Comparison of ENCODE assay signal across 8 mouse cellular contexts in genomic region chr2:152413765-152414584, GRCm38 (mm10). TPM values are rescaled to one million over a fixed set of nuclear protein-coding genes. Genes with fewer than 3 reads are reported as not detected.
DNase-seq lines count a peak whose midpoint lies in the region; ATAC-seq and TF ChIP-seq lines count a peak whose summit lies in the region.

No protein-coding gene starts in this region.

- no peak for ATAC-seq in cerebellum, adult (ENCODE audit: insufficient number of reproducible peaks, low FRiP score, low TSS enrichment)
- ATAC-seq in heart, embryonic 13.5 days (ENCODE audit: extremely low read depth, insufficient number of reproducible peaks, low FRiP score, low TSS enrichment): no peak
- no peak for ATAC-seq in stomach, embryonic 14.5 days (ENCODE audit: insufficient number of reproducible peaks, insufficient read depth, low FRiP score, low read depth)

- no peaks in the 10 kb centered on the region for H3K27me3 ChIP-seq in E14TG2a.4 (ENCODE audit: insufficient read depth, low read length)
- no peaks in the 10 kb centered on the region for H3K27me3 ChIP-seq in heart, embryonic 13.5 days (replicated peaks)
- peaks cover 25% of the 10 kb centered on the region for H3K27me3 ChIP-seq in megakaryocyte, embryonic 14.5 days (replicated peaks)
- no peaks in the 10 kb centered on the region for H3K27me3 ChIP-seq in stomach, embryonic 14.5 days (ENCODE audit: control insufficient read depth, insufficient read depth, low read length)

- H3K4me3 ChIP-seq in E14TG2a.4 (replicated peaks; ENCODE audit: low read length): peak overlapping the region; percentile 92
- H3K4me3 ChIP-seq in heart, embryonic 13.5 days: peak overlapping the region; percentile 96
- peak overlapping the region; percentile 94 for H3K4me3 ChIP-seq in megakaryocyte, embryonic 14.5 days (replicated peaks)
- peak overlapping the region; percentile 85 for H3K4me3 ChIP-seq in stomach, embryonic 14.5 days (ENCODE audit: low read depth, low read length)

- H3K36me3 ChIP-seq in E14TG2a.4 (ENCODE audit: insufficient read depth, low read length): peaks cover 13% of the 10 kb centered on the region
- H3K36me3 ChIP-seq in heart, embryonic 13.5 days: peaks cover 7% of the 10 kb centered on the region
- peaks cover 24% of the 10 kb centered on the region for H3K36me3 ChIP-seq in megakaryocyte, embryonic 14.5 days (replicated peaks; ENCODE audit: low read length)
- H3K36me3 ChIP-seq in stomach, embryonic 14.5 days (ENCODE audit: control insufficient read depth, insufficient read depth, low read length): no peaks in the 10 kb centered on the region

- peaks cover 45% of the 10 kb centered on the region for H3K4me1 ChIP-seq in E14TG2a.4 (replicated peaks; ENCODE audit: low read depth, low read length)
- peaks cover 42% of the 10 kb centered on the region for H3K4me1 ChIP-seq in heart, embryonic 13.5 days
- peaks cover 34% of the 10 kb centered on the region for H3K4me1 ChIP-seq in megakaryocyte, embryonic 14.5 days
- H3K4me1 ChIP-seq in stomach, embryonic 14.5 days (ENCODE audit: control insufficient read depth, insufficient read depth, low read length): peaks cover 31% of the 10 kb centered on the region

- H3K9me3 ChIP-seq in E14TG2a.4 (ENCODE audit: low read length): peaks cover 20% of the 10 kb centered on the region
- H3K9me3 ChIP-seq in heart, embryonic 13.5 days: peaks cover 5% of the 10 kb centered on the region; the same call in 1 of the 2 replicates
- peaks cover 55% of the 10 kb centered on the region for H3K9me3 ChIP-seq in megakaryocyte, embryonic 14.5 days
- H3K9me3 ChIP-seq in stomach, embryonic 14.5 days (ENCODE audit: control insufficient read depth, low read depth, low read length): no peaks in the 10 kb centered on the region

- peak overlapping the region; percentile 99 for H3K9ac ChIP-seq in heart, embryonic 13.5 days
- H3K9ac ChIP-seq in stomach, embryonic 14.5 days (replicated peaks; ENCODE audit: low read depth, low read length): peak overlapping the region; percentile 99

- peak overlapping the region; percentile 94 for H3K4me2 ChIP-seq in heart, embryonic 13.5 days
- H3K4me2 ChIP-seq in stomach, embryonic 14.5 days (replicated peaks; ENCODE audit: low read depth, low read length): peak overlapping the region; percentile 92

- WGBS in heart, embryonic 13.5 days: under 1% methylated on average over 85 of the region's 86 CpGs
- WGBS in stomach, embryonic 14.5 days: under 1% methylated on average over 86 of the region's 86 CpGs

- DNase-seq in cerebellum, adult 11 months: peak; percentile 43
- peak; percentile 45 to 53 for DNase-seq in cerebellum, postnatal 36 days
- peak; percentile 46 for DNase-seq in kidney, postnatal 14 days

- TF ChIP-seq CTCF in E14TG2a.4 (conservative IDR thresholded peaks at IDR 0.05; ENCODE audit: low read length): no peak

- peak overlapping the region; percentile 99 for H3K27ac ChIP-seq in heart, embryonic 13.5 days (replicated peaks)
- peak overlapping the region; percentile 99 for H3K27ac ChIP-seq in stomach, embryonic 14.5 days (ENCODE audit: low read length)

RNA-seq across cellular contexts. Expression of gene Zcchc3, which starts 0.9 kb away (rescaled TPM):
- 35.1 and 35.9 TPM in 2 replicates for polyA plus RNA-seq in heart, embryonic 13.5 days (2015; fragmentation: Nextera tagmentation; extraction: Ambion mirVana)
- 3.6 and 7.9 TPM in 2 replicates for polyA plus RNA-seq in megakaryocyte, embryonic 14.5 days (2012; ENCODE audit: insufficient read depth, low replicate concordance)
- 41.0 and 43.5 TPM in 2 replicates for polyA plus RNA-seq in stomach, embryonic 14.5 days (2014; fragmentation: Nextera tagmentation; extraction: Ambion mirVana)

RNA-seq across cellular contexts. Expression of gene 6820408C15Rik, which starts 1.4 kb away (rescaled TPM):
- polyA plus RNA-seq in heart, embryonic 13.5 days (2015; fragmentation: Nextera tagmentation; extraction: Ambion mirVana): 1.8 and 2.2 TPM in 2 replicates
- polyA plus RNA-seq in megakaryocyte, embryonic 14.5 days (2012; ENCODE audit: insufficient read depth, low replicate concordance): not detected in 2 replicates
- polyA plus RNA-seq in stomach, embryonic 14.5 days (2014; fragmentation: Nextera tagmentation; extraction: Ambion mirVana): 0.33 and 0.69 TPM in 2 replicates

RNA-seq across cellular contexts. Expression of gene Sox12, which starts 16.1 kb away (rescaled TPM):
- 8.0 and 8.2 TPM in 2 replicates for polyA plus RNA-seq in heart, embryonic 13.5 days (2015; fragmentation: Nextera tagmentation; extraction: Ambion mirVana)
- polyA plus RNA-seq in megakaryocyte, embryonic 14.5 days (2012; ENCODE audit: insufficient read depth, low replicate concordance): 7.8 and 11.7 TPM in 2 replicates
- polyA plus RNA-seq in stomach, embryonic 14.5 days (2014; fragmentation: Nextera tagmentation; extraction: Ambion mirVana): 13.6 and 15.7 TPM in 2 replicates

RNA-seq across cellular contexts. Expression of gene Nrsn2, which starts 37.5 kb away (rescaled TPM):
- polyA plus RNA-seq in heart, embryonic 13.5 days (2015; fragmentation: Nextera tagmentation; extraction: Ambion mirVana): 2.5 and 3.7 TPM in 2 replicates
- polyA plus RNA-seq in megakaryocyte, embryonic 14.5 days (2012; ENCODE audit: insufficient read depth, low replicate concordance): 1.2 TPM in 1 of 2 replicates, not detected in the other
- 2.2 and 3.8 TPM in 2 replicates for polyA plus RNA-seq in stomach, embryonic 14.5 days (2014; fragmentation: Nextera tagmentation; extraction: Ambion mirVana)

RNA-seq across cellular contexts. Expression of gene Defb23, which starts 50.4 kb away (rescaled TPM):
- polyA plus RNA-seq in heart, embryonic 13.5 days (2015; fragmentation: Nextera tagmentation; extraction: Ambion mirVana): not detected in 2 replicates
- polyA plus RNA-seq in megakaryocyte, embryonic 14.5 days (2012; ENCODE audit: insufficient read depth, low replicate concordance): not detected in 2 replicates
- polyA plus RNA-seq in stomach, embryonic 14.5 days (2014; fragmentation: Nextera tagmentation; extraction: Ambion mirVana): not detected in 2 replicates
